Mouse (Mus musculus) right cerebral cortex, postnatal 36 days (tissue): ENCODE results near the gene Cps1.

ENCODE experiments used
- DNase-seq, 2 experiments: peaks; one replicate each; pipeline ENCODE4 v3.0.0; 2022; ENCODE audit warnings: low spot score in 2 of 2, mixed read lengths in 1 of 2

Cps1 gene

GRCm38 (mm10) chr1:67122797-67123196 lies at the start of gene Cps1:
TSS of gene Cps1 (plus strand) at chr1:67123026.
- DNase-seq, result no peak

- DNase-seq, result no peak
Observed at GRCm38 (mm10) chr1:67077739-67078138, 45.1 kb upstream of the Cps1 start.

GRCm38 (mm10) chr1:67078666-67079065 lies 44.2 kb upstream of the Cps1 start:
- DNase-seq, result no peak

- DNase-seq, result no peak
Observed at GRCm38 (mm10) chr1:67079146-67079545, 43.7 kb upstream of the Cps1 start.

- no peak for DNase-seq
Observed at GRCm38 (mm10) chr1:67092473-67092872, 30.4 kb upstream of the Cps1 start.

- DNase-seq, result no peak
Observed at GRCm38 (mm10) chr1:67099215-67099614, 23.6 kb upstream of the Cps1 start.

- DNase-seq, result peak in 1 of 2 experiments; percentile 3
Observed at GRCm38 (mm10) chr1:67103476-67104248, 19.2 kb upstream of the Cps1 start.

GRCm38 (mm10) chr1:67111621-67112298 lies 11.1 kb upstream of the Cps1 start:
- no peak for DNase-seq

GRCm38 (mm10) chr1:67113343-67114030 lies 9.3 kb upstream of the Cps1 start:
- DNase-seq, result no peak

- no peak for DNase-seq
Observed at GRCm38 (mm10) chr1:67116571-67116970, 6.3 kb upstream of the Cps1 start.

GRCm38 (mm10) chr1:67117778-67118177 lies 5.0 kb upstream of the Cps1 start:
- DNase-seq, result no peak

- DNase-seq, result no peak
Observed at GRCm38 (mm10) chr1:67125433-67125832, 2.6 kb downstream of the Cps1 start.

- DNase-seq, result no peak
Observed at GRCm38 (mm10) chr1:67143939-67144338, 21.1 kb downstream of the Cps1 start.

- DNase-seq, result no peak
Observed at GRCm38 (mm10) chr1:67151246-67151645, 28.4 kb downstream of the Cps1 start.

- DNase-seq, result no peak
Observed at GRCm38 (mm10) chr1:67167283-67167682, 44.5 kb downstream of the Cps1 start.

GRCm38 (mm10) chr1:67181165-67181564 lies 58.3 kb downstream of the Cps1 start:
- peak; percentile 5 to 25 for DNase-seq

GRCm38 (mm10) chr1:67182201-67182600 lies 59.4 kb downstream of the Cps1 start:
- no peak for DNase-seq

- peak; percentile 26 to 71 for DNase-seq
Observed at GRCm38 (mm10) chr1:67183532-67183931, 60.7 kb downstream of the Cps1 start.

- no peak for DNase-seq
Observed at GRCm38 (mm10) chr1:67184134-67184533, 61.3 kb downstream of the Cps1 start.

GRCm38 (mm10) chr1:67197335-67197734 lies 74.5 kb downstream of the Cps1 start:
- no peak for DNase-seq

GRCm38 (mm10) chr1:67218339-67218944 lies 95.6 kb downstream of the Cps1 start:
- peak; percentile 3 to 18 for DNase-seq

- no peak for DNase-seq
Observed at GRCm38 (mm10) chr1:67223666-67224065, 100.8 kb downstream of the Cps1 start.
